Mouse (Mus musculus): Measurements from ENCODE around the gene Trf.

- no peak for TF ChIP-seq EP300 (optimal IDR thresholded peaks at IDR 0.05)
- TF ChIP-seq CTCF (IDR thresholded peaks at IDR 0.05; ENCODE audit: low read depth) = no peak
These were observed 9.2 kb upstream of the Trf start for GRCm38 (mm10) chr9:103239471-103239870.
